In the genomic region with DNA sequence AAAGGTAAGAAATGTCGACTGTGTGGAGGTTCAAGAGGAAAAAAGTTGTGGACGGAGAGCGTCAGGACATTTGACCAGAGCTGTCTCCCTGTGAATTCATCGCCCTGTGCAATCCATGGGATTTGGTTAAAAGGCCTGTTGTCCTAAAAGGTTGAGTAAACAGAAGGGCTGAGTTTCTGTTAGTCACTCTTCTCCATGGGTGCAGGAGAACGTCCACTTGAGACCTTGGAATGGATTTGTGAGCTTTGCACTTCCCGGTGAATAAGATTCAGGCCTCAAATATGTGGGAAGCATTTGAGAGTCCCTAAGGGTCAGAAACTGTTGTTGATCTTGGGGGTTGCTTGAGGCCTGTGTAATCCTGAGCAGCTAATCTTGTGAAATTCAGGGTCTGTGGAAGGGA, we compare ENCODE assay signal across 9 mouse cellular contexts. TPM values are rescaled to one million over a fixed set of nuclear protein-coding genes. Genes with fewer than 3 reads are reported as not detected.
DNase-seq lines count a peak whose midpoint lies in the region; ATAC-seq lines count a peak whose summit lies in the region.
"Had no signal": no experiment of that assay in that cellular context is flagged by ENCODE, and none has a peak within 500 bp of the region (broad histone marks: within the 10 kb centered on the region; RNA-seq: fewer than 3 reads in every experiment).

No protein-coding gene starts in this region.

- no peaks in the 10 kb centered on the region for H3K36me3 ChIP-seq in kidney, embryonic 15.5 days
- H3K36me3 ChIP-seq in hindbrain, embryonic 16.5 days (ENCODE audit: control insufficient read depth, insufficient read depth, low read length), result no peaks in the 10 kb centered on the region
- no peaks in the 10 kb centered on the region for H3K36me3 ChIP-seq in midbrain, embryonic 16.5 days (ENCODE audit: control insufficient read depth, insufficient read depth, low read length)

- H3K9ac ChIP-seq in kidney, embryonic 15.5 days, result no peak overlapping the region
- H3K9ac ChIP-seq in hindbrain, embryonic 16.5 days (ENCODE audit: low read depth, low read length), result no peak overlapping the region
- H3K9ac ChIP-seq in midbrain, embryonic 16.5 days (ENCODE audit: low read depth, low read length), result no peak overlapping the region

- peaks cover 14% of the 10 kb centered on the region for H3K4me1 ChIP-seq in kidney, embryonic 15.5 days
- H3K4me1 ChIP-seq in brown adipose tissue, adult 24 weeks (ENCODE audit: control insufficient read depth, insufficient read depth, insufficient read length, low read length), result peaks cover 5% of the 10 kb centered on the region; the same call in 1 of the 2 replicates
- peaks cover 12% of the 10 kb centered on the region for H3K4me1 ChIP-seq in hindbrain, embryonic 16.5 days (ENCODE audit: control insufficient read depth, insufficient read depth, low read depth, low read length)
- H3K4me1 ChIP-seq in midbrain, embryonic 16.5 days (ENCODE audit: control insufficient read depth, insufficient read depth, low read length), result peaks cover 8% of the 10 kb centered on the region; the same call in 1 of the 2 replicates

- no peak for ATAC-seq in kidney, embryonic 15.5 days (replicated peaks; ENCODE audit: low FRiP score)
- no peak for ATAC-seq in hindbrain, embryonic 16.5 days
- ATAC-seq in midbrain, embryonic 16.5 days, result no peak

- H3K4me3 ChIP-seq in kidney, embryonic 15.5 days (replicated peaks), result peak overlapping the region; percentile 78
- peak overlapping the region; percentile 85 for H3K4me3 ChIP-seq in brown adipose tissue, adult 24 weeks (ENCODE audit: insufficient read depth, low read depth, low read length)
- peak overlapping the region; percentile 85; the same call in 1 of the 2 replicates for H3K4me3 ChIP-seq in hindbrain, embryonic 16.5 days (ENCODE audit: low read length)
- no peak overlapping the region for H3K4me3 ChIP-seq in midbrain, embryonic 16.5 days (ENCODE audit: low read depth, low read length)

- H3K9me3 ChIP-seq in kidney, embryonic 15.5 days (replicated peaks), result no peaks in the 10 kb centered on the region
- H3K9me3 ChIP-seq in hindbrain, embryonic 16.5 days (ENCODE audit: control insufficient read depth, low read length), result no peaks in the 10 kb centered on the region
- no peaks in the 10 kb centered on the region for H3K9me3 ChIP-seq in midbrain, embryonic 16.5 days (replicated peaks; ENCODE audit: control insufficient read depth, low read length, poor library complexity, severe bottlenecking)

- no peak overlapping the region for H3K27ac ChIP-seq in kidney, embryonic 15.5 days
- H3K27ac ChIP-seq in brown adipose tissue, adult 24 weeks (replicated peaks; ENCODE audit: low read depth, low read length), result peak overlapping the region; percentile 61; the same call in 1 of the 2 replicates
- no peak overlapping the region for H3K27ac ChIP-seq in hindbrain, embryonic 16.5 days (ENCODE audit: low read depth, low read length)
- H3K27ac ChIP-seq in midbrain, embryonic 16.5 days (ENCODE audit: low read length), result no peak overlapping the region

- H3K4me2 ChIP-seq in kidney, embryonic 15.5 days, result peak overlapping the region; percentile 73
- peak overlapping the region; percentile 74 for H3K4me2 ChIP-seq in hindbrain, embryonic 16.5 days (ENCODE audit: low read length)
- peak overlapping the region; percentile 87; the same call in 1 of the 2 replicates for H3K4me2 ChIP-seq in midbrain, embryonic 16.5 days (ENCODE audit: low read length)

- WGBS in kidney, embryonic 15.5 days, result 68% methylated on average over 6 of the region's 6 CpGs
- 85% methylated on average over 6 of the region's 6 CpGs for WGBS in hindbrain, embryonic 16.5 days
- 80% methylated on average over 6 of the region's 6 CpGs for WGBS in midbrain, embryonic 16.5 days

- no peak for DNase-seq in kidney, adult 11 months
- no peak for DNase-seq in natural killer cell, adult 2 months (ENCODE audit: low spot score in 2 of 2)
- no peak for DNase-seq in urinary bladder, postnatal 36 days (ENCODE audit: low spot score in 2 of 2)
- no peak for DNase-seq in left cerebral cortex, adult 18-20 months (ENCODE audit: low spot score in 2 of 2)
- DNase-seq: layer of hippocampus, adult 9-11 months had no signal

- H3K27me3 ChIP-seq in kidney, embryonic 15.5 days, result no peaks in the 10 kb centered on the region
- H3K27me3 ChIP-seq in hindbrain, embryonic 16.5 days (replicated peaks; ENCODE audit: control insufficient read depth, insufficient read depth, low read length), result no peaks in the 10 kb centered on the region
- H3K27me3 ChIP-seq in midbrain, embryonic 16.5 days (ENCODE audit: control insufficient read depth, insufficient read depth, low read depth, low read length), result no peaks in the 10 kb centered on the region

RNA-seq across cellular contexts. Expression of a gene that starts 1.4 kb away (rescaled TPM):
- polyA plus RNA-seq in kidney, embryonic 15.5 days (2015; fragmentation: Nextera tagmentation; extraction: Ambion mirVana), result 4.3 and 4.4 TPM in 2 replicates
- 19.6 and 23.0 TPM in 2 replicates for polyA plus RNA-seq in brown adipose tissue, adult 24 weeks (2012; ENCODE audit: insufficient read depth, insufficient read length, missing spikeins)
- polyA plus RNA-seq in hindbrain, embryonic 16.5 days (2015; fragmentation: Nextera tagmentation; extraction: Ambion mirVana), result 4.2 and 5.3 TPM in 2 replicates
- polyA plus RNA-seq in midbrain, embryonic 16.5 days (2015; fragmentation: Nextera tagmentation; extraction: Ambion mirVana), result 5.7 and 5.8 TPM in 2 replicates
- 10 to 100 TPM; 63.4 to 64.9 TPM for total RNA-seq in left cerebral cortex, adult 18-20 months (2021)

RNA-seq across cellular contexts. Expression of a gene that starts 14.5 kb away (rescaled TPM):
- 8.3 and 8.5 TPM in 2 replicates for polyA plus RNA-seq in kidney, embryonic 15.5 days (2015; fragmentation: Nextera tagmentation; extraction: Ambion mirVana)
- 0.67 and 1.4 TPM in 2 replicates for polyA plus RNA-seq in brown adipose tissue, adult 24 weeks (2012; ENCODE audit: insufficient read depth, insufficient read length, missing spikeins)
- polyA plus RNA-seq in hindbrain, embryonic 16.5 days (2015; fragmentation: Nextera tagmentation; extraction: Ambion mirVana), result 7.3 and 7.8 TPM in 2 replicates
- 8.8 and 9.0 TPM in 2 replicates for polyA plus RNA-seq in midbrain, embryonic 16.5 days (2015; fragmentation: Nextera tagmentation; extraction: Ambion mirVana)
- 1 to 10 TPM; 6.9 to 7.1 TPM for total RNA-seq in left cerebral cortex, adult 18-20 months (2021)
